Mouse (Mus musculus) limb, embryonic 12.5 days (tissue): ENCODE measurements around the gene Mblac2. TPM values are rescaled to one million over a fixed set of nuclear protein-coding genes. Genes with fewer than 3 reads are reported as not detected.

Source experiments
- ATAC-seq: fragments of 200-750 bp; cut with Nextera tagmentation; 2 replicates; pipeline ENCODE4 v1.8.0; 2017; ENCODE audit warnings: low read depth, moderate TSS enrichment; ENCODE audit not compliant: insufficient number of reproducible peaks, insufficient read depth, low FRiP score, low TSS enrichment
- H3K27ac ChIP-seq: fragments of 300-500 bp; sonication (generic); 2 replicates; pipeline ENCODE4 v1.5.1; 2016; ENCODE audit warnings: mild to moderate bottlenecking, moderate library complexity
- H3K27me3 ChIP-seq: fragments of 300-500 bp; sonication (generic); 2 replicates; pipeline ENCODE4 v1.6.1; 2016; ENCODE audit warnings: mild to moderate bottlenecking, moderate library complexity
- H3K36me3 ChIP-seq: fragments of 300-500 bp; sonication (generic); 2 replicates; pipeline ENCODE4 v1.6.1; 2016; ENCODE audit warnings: mild to moderate bottlenecking, moderate library complexity
- H3K4me1 ChIP-seq: fragments of 300-500 bp; sonication (generic); replicated peaks from 2 replicates; pipeline ENCODE4 v1.6.1; 2016
- H3K4me2 ChIP-seq: fragments of 300-500 bp; sonication (generic); 2 replicates; pipeline ENCODE4 v1.6.1; 2016; ENCODE audit warnings: mild to moderate bottlenecking, moderate library complexity
- H3K4me3 ChIP-seq: fragments of 300-500 bp; sonication (generic); replicated peaks from 2 replicates; pipeline ENCODE4 v1.5.1; 2016; ENCODE audit warnings: mild to moderate bottlenecking
- H3K9ac ChIP-seq: fragments of 300-500 bp; sonication (generic); replicated peaks from 2 replicates; pipeline ENCODE4 v1.6.1; 2016; ENCODE audit warnings: mild to moderate bottlenecking, moderate library complexity
- H3K9me3 ChIP-seq: fragments of 300-500 bp; sonication (generic); 2 replicates; pipeline ENCODE4 v1.6.1; 2016; ENCODE audit warnings: mild to moderate bottlenecking, moderate library complexity
- WGBS: fragments of 180-500 bp; shearing (Covaris S2); methylation state at CpG from one replicate; pipeline ENCODE4 v1.1.7; 2016; 5-methylcytosine and 5-hydroxymethylcytosine counted together
- polyA plus RNA-seq: library from polyadenylated mRNA; unstranded; fragments of >200 nt; fragmentation: Nextera tagmentation; extraction: Ambion mirVana; gene quantifications from 2 replicates; pipeline ENCODE4 v1.2.1, GENCODE M21; 2016

Mblac2 gene
- 4.7 and 5.2 TPM in 2 replicates for polyA plus RNA-seq

DNA sequence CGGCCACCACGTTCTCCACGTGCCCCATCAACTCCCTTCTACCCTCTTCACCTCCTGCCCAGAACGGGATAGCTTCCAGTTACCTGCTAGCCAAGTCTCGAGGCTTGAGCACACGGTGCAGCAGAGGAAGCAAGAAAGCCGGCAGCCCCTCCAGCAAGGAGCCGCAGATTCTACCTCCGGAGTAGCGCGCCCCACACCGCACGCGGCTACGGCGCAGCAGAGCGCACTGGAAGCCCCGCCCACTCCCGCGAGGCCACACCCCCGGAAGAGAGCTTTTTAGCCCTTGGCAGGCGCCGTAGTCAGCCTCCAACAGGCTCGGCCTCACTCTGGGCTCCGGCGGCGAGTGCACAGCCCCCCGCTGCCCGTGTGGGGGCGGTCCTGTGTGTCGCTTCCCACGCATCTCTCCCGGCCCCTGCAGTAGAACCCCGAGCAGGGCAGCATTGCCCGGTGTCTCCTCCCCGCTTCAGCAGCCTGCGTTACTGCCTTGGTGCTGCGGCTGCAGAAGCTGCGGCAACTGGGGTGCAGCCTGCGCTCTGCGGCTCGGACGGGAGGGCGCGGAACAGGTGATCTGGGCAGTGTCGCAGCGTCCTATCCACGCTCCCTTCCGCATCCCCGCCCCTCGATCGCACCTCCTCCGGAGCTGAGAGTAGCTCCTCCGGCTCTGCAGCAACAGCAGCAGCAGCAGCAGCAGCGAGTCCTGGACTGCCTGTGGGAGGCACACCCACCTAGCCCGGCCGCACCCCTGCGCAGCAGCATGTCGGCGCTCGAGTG is at the start of gene Mblac2, which contains the start of gene Polr3g:
Gene Mblac2, plus strand, starts transcription at position 567 of the 771 bp plus-strand sequence.
Gene Polr3g, minus strand, starts transcription at position 239 of the 771 bp plus-strand sequence.
- Histone ChIP-seq H3K4me3 (peak within 1 kb of the TSS; percentile 73), H3K9ac (peak within 1 kb of the TSS; percentile 72), H3K9me3 (no peaks in the 10 kb centered on the region), H3K27me3 (no peaks in the 10 kb centered on the region), H3K27ac (peak within 1 kb of the TSS; percentile 90), H3K4me1 (peaks cover 5% of the 10 kb centered on the region), H3K36me3 (no peaks in the 10 kb centered on the region), H3K4me2 (peak within 1 kb of the TSS; percentile 96)
- WGBS = under 1% methylated on average over 61 of the region's 61 CpGs
- peak; percentile 98 for ATAC-seq

DNA sequence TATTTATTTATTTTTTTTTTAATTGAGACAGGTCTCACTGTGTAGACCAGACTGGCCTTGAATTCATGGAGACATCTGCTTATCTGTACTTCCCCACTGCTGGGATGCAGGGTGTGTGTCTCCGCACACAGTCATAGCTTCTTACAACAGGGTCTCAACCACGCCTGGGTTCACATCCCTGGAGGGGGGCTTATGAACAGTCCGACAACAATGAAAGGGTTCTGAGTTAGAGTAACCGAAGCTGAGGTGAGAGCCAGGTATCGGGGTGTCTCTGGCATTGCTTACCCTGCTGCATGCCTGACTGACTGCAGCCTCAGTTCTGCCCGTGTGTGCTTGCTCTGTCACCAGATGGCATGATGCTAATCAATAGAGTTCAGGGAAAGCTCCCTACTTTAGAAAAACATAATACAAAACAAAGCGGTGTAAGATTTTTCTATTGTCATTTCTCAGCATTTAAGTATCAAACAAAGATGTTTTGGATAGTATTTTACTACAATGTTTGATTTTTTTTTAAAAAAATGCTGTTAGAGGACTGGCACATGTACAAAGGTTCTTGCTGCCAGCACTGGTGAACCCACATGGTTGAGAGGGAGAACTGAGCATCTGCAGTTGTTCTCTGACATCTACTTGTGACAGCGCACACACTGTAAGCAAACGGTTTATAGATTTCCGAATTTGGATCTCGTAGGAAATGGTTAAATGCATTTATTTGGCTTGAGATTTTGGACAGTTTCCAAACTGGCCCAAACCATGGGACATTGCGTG is 47.4 kb upstream of the Mblac2 start:
- Histone ChIP-seq H3K4me3 (no peak overlapping the region), H3K9me3 (no peaks in the 10 kb centered on the region)
- 92% methylated on average over 12 of the region's 12 CpGs for WGBS

GRCm38 (mm10) chr13:81664331-81664698 is 46.8 kb upstream of the Mblac2 start:
- H3K27ac ChIP-seq = no peak overlapping the region
- H3K27me3 ChIP-seq = no peaks in the 10 kb centered on the region
- no peak overlapping the region for H3K4me2 ChIP-seq
- no peaks in the 10 kb centered on the region for H3K9me3 ChIP-seq
- H3K4me3 ChIP-seq = no peak overlapping the region
- ATAC-seq = no peak
- WGBS = 92% methylated on average over 5 of the region's 5 CpGs
- peaks cover 51% of the 10 kb centered on the region for H3K36me3 ChIP-seq
- H3K4me1 ChIP-seq = no peaks in the 10 kb centered on the region
- no peak overlapping the region for H3K9ac ChIP-seq

More for the DNA sequence above, 47.4 kb upstream of the Mblac2 start:
- H3K4me1 ChIP-seq = peaks cover 3% of the 10 kb centered on the region
- peaks cover 46% of the 10 kb centered on the region for H3K36me3 ChIP-seq
- no peak overlapping the region for H3K4me2 ChIP-seq
- no peak overlapping the region for H3K27ac ChIP-seq
- no peak overlapping the region for H3K9ac ChIP-seq
- no peaks in the 10 kb centered on the region for H3K27me3 ChIP-seq
- no peak for ATAC-seq

DNA sequence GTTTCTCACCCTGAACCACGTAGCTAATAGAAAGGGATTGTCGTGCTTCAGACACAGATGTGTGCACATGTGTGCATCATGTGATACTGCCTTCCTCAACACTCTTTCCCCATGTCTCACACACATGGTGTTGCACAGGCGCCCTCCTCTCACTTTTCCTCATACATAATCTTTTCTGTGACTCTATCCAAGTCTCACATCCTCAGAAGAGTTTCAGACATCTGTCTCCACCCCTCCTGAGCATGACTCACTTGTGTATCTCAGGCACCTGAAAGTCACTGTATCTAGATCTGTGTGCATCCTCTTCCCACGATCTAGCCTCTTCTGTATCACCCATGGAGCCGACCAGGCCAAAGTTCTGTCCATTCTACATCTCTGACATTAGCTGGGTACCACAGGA is 43.4 kb upstream of the Mblac2 start:
- Histone ChIP-seq H3K9ac (no peak overlapping the region), H3K27me3 (no peaks in the 10 kb centered on the region), H3K27ac (no peak overlapping the region), H3K9me3 (no peaks in the 10 kb centered on the region), H3K4me3 (no peak overlapping the region), H3K4me2 (no peak overlapping the region), H3K4me1 (no peaks in the 10 kb centered on the region), H3K36me3 (peaks cover 59% of the 10 kb centered on the region)
- no peak for ATAC-seq
- 88% methylated on average over 5 of the region's 5 CpGs for WGBS

- Histone ChIP-seq H3K4me3 (no peak overlapping the region), H3K9ac (no peak overlapping the region), H3K4me2 (no peak overlapping the region), H3K9me3 (no peaks in the 10 kb centered on the region), H3K36me3 (peaks cover 40% of the 10 kb centered on the region; the same call in 1 of the 2 replicates), H3K27ac (no peak overlapping the region), H3K4me1 (no peaks in the 10 kb centered on the region), H3K27me3 (no peaks in the 10 kb centered on the region)
- 80% methylated on average over 8 of the region's 8 CpGs for WGBS
- ATAC-seq = no peak
Measured at GRCm38 (mm10) chr13:81675333-81675732, 35.8 kb upstream of the Mblac2 start.

DNA sequence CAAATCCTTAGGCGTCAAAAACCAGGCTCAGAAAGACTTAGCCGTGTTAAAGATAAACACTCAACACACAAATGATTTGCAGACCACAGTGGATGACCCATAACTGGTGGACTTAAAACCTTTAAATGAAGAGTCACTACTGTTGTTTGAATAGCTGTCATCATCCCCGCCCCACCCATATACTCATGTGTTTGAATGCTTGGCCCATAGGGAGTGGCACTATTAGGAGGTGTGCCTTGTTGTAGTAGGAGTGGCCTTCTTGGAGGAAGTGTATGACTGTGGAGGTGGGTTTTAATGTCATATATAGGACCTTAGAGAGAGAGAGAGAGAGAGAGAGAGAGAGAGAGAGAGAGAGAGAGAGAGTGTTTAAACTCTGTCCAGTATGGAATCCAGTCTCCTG is 28.0 kb upstream of the Mblac2 start:
- Histone ChIP-seq H3K27ac (no peak overlapping the region), H3K4me3 (no peak overlapping the region), H3K36me3 (peaks cover 5% of the 10 kb centered on the region; the same call in 1 of the 2 replicates), H3K4me2 (no peak overlapping the region), H3K9ac (no peak overlapping the region), H3K27me3 (no peaks in the 10 kb centered on the region), H3K4me1 (0 out of 2 replicates have a peak, but pooled peaks cover 3% of the 10 kb centered on the region), H3K9me3 (no peaks in the 10 kb centered on the region)
- ATAC-seq = no peak
- 97% methylated on average over 3 of the region's 3 CpGs for WGBS

DNA sequence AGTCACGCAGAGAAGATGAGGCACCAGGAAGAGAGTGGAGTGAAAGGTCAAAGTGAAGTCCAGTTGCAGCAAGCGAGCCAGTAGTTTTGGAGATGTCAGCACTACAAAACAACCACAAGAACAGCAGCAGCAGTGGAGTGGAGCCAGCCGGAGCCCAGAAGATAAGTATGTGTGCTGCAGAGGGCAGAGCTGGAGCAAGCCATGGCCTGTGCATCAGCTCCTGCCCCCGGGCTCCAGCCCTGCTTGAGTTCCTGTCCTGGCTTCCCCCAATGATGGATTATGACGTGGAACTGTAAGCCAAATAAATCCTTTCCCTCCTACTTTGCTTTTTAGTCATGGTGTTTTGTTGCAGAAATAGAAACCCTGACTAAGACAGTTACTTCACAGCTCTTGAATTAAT is 26.9 kb upstream of the Mblac2 start:
- H3K4me2 ChIP-seq = no peak overlapping the region
- H3K4me1 ChIP-seq = 0 out of 2 replicates have a peak, but pooled peaks cover 3% of the 10 kb centered on the region
- no peaks in the 10 kb centered on the region for H3K27me3 ChIP-seq
- H3K36me3 ChIP-seq = peaks cover 5% of the 10 kb centered on the region; the same call in 1 of the 2 replicates
- H3K4me3 ChIP-seq = no peak overlapping the region
- no peak overlapping the region for H3K27ac ChIP-seq
- WGBS = 75% methylated on average over 5 of the region's 5 CpGs
- no peak for ATAC-seq
- no peak overlapping the region for H3K9ac ChIP-seq
- no peaks in the 10 kb centered on the region for H3K9me3 ChIP-seq

DNA sequence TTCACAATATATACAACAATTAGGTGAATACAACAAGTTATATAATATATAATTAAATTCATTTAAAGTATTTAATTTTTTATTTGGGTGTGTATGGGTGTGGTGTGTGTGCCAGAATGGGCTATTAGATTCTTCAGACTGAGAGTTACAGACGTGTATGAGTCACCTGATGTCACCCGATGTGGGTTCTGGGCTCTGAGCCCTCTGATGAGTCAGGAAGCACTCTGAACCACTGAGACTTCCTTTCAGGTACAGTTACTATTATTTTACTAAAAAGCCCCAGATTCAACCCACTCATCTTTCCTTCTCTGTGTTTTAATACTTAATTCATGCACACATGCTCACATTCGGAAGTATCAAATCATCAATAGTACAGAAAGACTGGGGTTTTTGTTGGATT is 26.3 kb upstream of the Mblac2 start:
- Histone ChIP-seq H3K36me3 (peaks cover 10% of the 10 kb centered on the region; the same call in 1 of the 2 replicates), H3K4me3 (no peak overlapping the region), H3K27me3 (no peaks in the 10 kb centered on the region), H3K4me1 (0 out of 2 replicates have a peak, but pooled peaks cover 3% of the 10 kb centered on the region), H3K9ac (no peak overlapping the region), H3K9me3 (no peaks in the 10 kb centered on the region), H3K4me2 (no peak overlapping the region), H3K27ac (no peak overlapping the region)
- ATAC-seq = no peak
- WGBS = 88% methylated on average over 3 of the region's 3 CpGs

DNA sequence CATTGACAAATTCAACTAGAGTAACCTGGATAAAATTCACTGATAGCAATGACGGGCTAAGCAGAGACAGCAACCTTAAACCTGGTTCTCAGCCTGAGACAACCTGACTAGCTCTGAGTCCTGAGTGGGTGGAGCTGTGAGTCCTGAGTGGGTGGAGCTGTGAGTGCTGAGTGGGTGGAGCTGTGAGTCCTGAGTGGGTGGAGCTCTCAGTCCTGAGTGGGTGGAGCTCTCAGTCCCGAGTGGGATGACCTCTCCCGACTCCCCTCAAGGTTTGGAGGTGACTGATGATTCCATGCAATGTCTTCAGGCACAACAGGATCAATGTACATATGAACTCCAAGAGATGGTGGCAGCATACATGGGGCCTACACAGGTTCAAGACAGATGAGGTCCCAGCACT is 21.6 kb upstream of the Mblac2 start:
- Histone ChIP-seq H3K4me1 (no peaks in the 10 kb centered on the region), H3K4me2 (no peak overlapping the region), H3K9ac (no peak overlapping the region), H3K4me3 (no peak overlapping the region), H3K27ac (no peak overlapping the region), H3K36me3 (peaks cover 10% of the 10 kb centered on the region; the same call in 1 of the 2 replicates), H3K27me3 (no peaks in the 10 kb centered on the region), H3K9me3 (no peaks in the 10 kb centered on the region)
- WGBS = 96% methylated on average over 3 of the region's 3 CpGs
- ATAC-seq = no peak

GRCm38 (mm10) chr13:81690477-81690876 is 20.7 kb upstream of the Mblac2 start:
- H3K36me3 ChIP-seq = peaks cover 10% of the 10 kb centered on the region; the same call in 1 of the 2 replicates
- H3K9ac ChIP-seq = no peak overlapping the region
- WGBS = 90% methylated on average over 10 of the region's 10 CpGs
- no peak overlapping the region for H3K4me3 ChIP-seq
- no peaks in the 10 kb centered on the region for H3K9me3 ChIP-seq
- no peaks in the 10 kb centered on the region for H3K4me1 ChIP-seq
- H3K27ac ChIP-seq = no peak overlapping the region
- no peak for ATAC-seq
- H3K4me2 ChIP-seq = no peak overlapping the region
- H3K27me3 ChIP-seq = no peaks in the 10 kb centered on the region

DNA sequence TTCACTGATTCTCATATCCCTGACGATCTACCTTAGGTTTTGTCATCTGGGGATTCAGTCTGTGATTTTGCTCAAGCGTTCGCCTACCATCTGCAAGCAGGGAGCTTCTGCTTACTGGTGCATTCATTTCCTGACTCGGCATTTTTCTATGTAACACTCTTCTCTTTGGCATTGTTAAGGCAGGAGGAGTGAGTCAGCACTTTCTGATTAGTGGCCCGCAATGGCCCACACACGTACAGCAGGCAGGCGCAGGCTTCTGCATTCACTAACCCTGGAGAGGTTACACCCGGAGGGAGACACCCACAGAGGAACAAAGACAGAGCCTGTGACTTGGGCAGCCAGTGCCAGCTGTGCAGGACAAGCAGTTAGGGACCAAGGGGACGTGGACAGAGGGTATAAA is 19.5 kb upstream of the Mblac2 start:
- Histone ChIP-seq H3K9ac (no peak overlapping the region), H3K9me3 (no peaks in the 10 kb centered on the region), H3K4me1 (no peaks in the 10 kb centered on the region), H3K4me2 (no peak overlapping the region), H3K27me3 (no peaks in the 10 kb centered on the region), H3K36me3 (peaks cover 10% of the 10 kb centered on the region; the same call in 1 of the 2 replicates), H3K4me3 (no peak overlapping the region), H3K27ac (no peak overlapping the region)
- WGBS = 76% methylated on average over 9 of the region's 9 CpGs
- no peak for ATAC-seq
